Mouse (Mus musculus) heart, postnatal 4 days (tissue): Measurements from ENCODE around the gene Pim3. TPM values are rescaled to one million over a fixed set of nuclear protein-coding genes. Genes with fewer than 3 reads are reported as not detected.

Experiments used
- DNase-seq: peaks from one replicate; pipeline ENCODE4 v3.0.0; 2021
- total RNA-seq, 2 experiments: library from RNA; stranded (reverse); gene quantifications; 2 replicates each; pipeline ENCODE4 v1.2.3; 2021

Pim3 gene
- total RNA-seq, 2 experiments from 2014 or later = 36.8 to 40.2 TPM

- DNase-seq = no peak
Measured at GRCm38 (mm10) chr15:88858707-88859106, 3.3 kb upstream of the Pim3 start.

GRCm38 (mm10) chr15:88859206-88859970, 2.6 kb upstream of the Pim3 start:
- DNase-seq = no peak

GRCm38 (mm10) chr15:88860781-88861180, 1.2 kb upstream of the Pim3 start:
- peak; percentile 27 for DNase-seq

GRCm38 (mm10) chr15:88862881-88863694, 1.1 kb downstream of the Pim3 start:
- DNase-seq = peak; percentile 62

GRCm38 (mm10) chr15:88863695-88864231, 1.8 kb downstream of the Pim3 start:
- peak; percentile 92 for DNase-seq

GRCm38 (mm10) chr15:88864270-88865030, 2.5 kb downstream of the Pim3 start:
- DNase-seq = no peak

- DNase-seq = no peak
Measured at GRCm38 (mm10) chr15:88865061-88865460, 3.1 kb downstream of the Pim3 start.

GRCm38 (mm10) chr15:88865888-88866695, 4.1 kb downstream of the Pim3 start:
- DNase-seq = no peak

- DNase-seq = no peak
Measured at GRCm38 (mm10) chr15:88866934-88867356, 5.0 kb downstream of the Pim3 start.

DNA sequence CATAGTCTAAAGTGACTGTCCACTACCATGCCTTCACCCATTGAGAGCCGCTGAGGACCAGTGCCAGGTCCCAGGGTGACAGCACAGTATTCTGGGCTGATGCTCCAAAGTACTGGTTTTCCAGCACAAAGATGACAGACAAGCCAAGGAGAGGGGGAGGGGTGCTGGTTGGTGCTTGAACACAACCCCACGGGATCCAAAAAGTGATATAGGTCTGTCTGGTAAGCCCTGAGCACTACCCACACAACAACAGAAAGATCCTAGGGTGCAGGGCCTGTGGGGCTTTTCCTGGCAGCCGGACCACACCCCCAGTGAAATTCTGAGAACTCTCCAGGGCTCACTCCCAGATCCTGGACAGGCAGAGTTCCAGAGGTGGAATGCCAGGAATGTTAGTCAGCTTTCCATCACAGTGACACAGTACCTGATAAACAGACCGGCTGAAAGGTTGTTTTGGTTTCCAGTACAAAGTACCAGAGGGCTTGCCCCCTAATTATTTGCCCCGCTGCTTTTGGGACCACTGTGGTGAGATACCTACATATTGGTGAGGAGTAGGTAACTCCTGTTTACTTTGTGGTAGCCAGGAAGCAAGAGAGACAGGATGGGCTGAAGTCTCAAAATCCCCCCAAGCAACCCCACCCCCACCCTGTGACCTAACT, 5.5 kb downstream of the Pim3 start:
- DNase-seq = peak; percentile 83

- DNase-seq = peak; percentile 61
Measured at GRCm38 (mm10) chr15:88868024-88868742, 6.2 kb downstream of the Pim3 start.

DNA sequence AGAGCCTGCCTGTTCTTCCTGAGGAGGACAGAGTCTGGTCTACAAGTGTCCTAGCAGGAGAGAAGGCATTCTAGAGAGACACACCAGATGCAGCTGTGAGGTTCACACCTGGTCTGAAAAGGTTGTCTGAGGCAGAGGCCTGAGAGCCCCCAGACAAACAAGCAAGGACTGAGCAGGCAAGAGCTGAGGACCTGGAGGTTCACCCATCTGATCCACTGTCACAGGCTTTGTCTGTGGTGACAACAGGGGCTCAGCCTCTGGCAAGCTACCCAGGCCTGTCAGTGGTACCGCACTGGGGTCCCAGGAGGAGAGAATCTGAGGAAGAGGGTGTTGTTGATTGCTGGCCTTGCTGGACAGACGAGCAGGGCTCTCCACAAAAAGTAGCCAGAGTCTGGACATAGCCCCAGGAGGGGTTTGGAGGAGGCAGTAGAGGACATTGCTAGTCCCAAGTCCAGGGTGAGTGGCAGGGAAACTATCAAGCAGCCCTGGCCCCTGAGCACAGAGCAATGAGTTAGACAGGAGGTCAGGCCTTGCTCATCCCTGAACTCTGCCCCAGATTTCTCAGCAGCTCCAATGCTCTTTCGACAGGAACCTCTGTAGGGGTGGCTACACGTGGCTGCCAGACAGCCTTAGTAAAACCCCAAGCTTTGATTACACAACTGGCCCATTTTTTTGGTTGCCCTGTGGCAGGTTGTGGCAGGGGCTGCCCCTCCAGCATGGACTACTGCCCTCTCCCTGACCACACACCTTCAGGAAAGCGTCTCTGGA, 8.6 kb downstream of the Pim3 start:
- no peak for DNase-seq

- no peak for DNase-seq
Measured at GRCm38 (mm10) chr15:88874061-88874460, 12.1 kb downstream of the Pim3 start.

- DNase-seq = no peak
Measured at GRCm38 (mm10) chr15:88874477-88874876, 12.5 kb downstream of the Pim3 start.

- no peak for DNase-seq
Measured at GRCm38 (mm10) chr15:88875625-88876081, 13.7 kb downstream of the Pim3 start.

GRCm38 (mm10) chr15:88876155-88877020, 14.4 kb downstream of the Pim3 start:
- peak; percentile 91 for DNase-seq

GRCm38 (mm10) chr15:88877021-88877400, 15.0 kb downstream of the Pim3 start:
- DNase-seq = no peak

- DNase-seq = no peak
Measured at GRCm38 (mm10) chr15:88881253-88882044, 19.5 kb downstream of the Pim3 start.
